Mouse (Mus musculus) lung, adult 2 months (tissue): ENCODE measurements at regions not wholly inside any gene's neighbourhood (a gene's known extent, or its start where the extent isn't known, plus 50 kb on each side); places are given as distances from the start of the nearest gene placed in this dataset.

Experiments
- DNase-seq: peaks from one replicate; pipeline ENCODE4 v3.0.0; 2022
- H3K4me1 ChIP-seq: fragments of 200-500 bp; 2 replicates; pipeline ENCODE4 v1.6.1; 2011; ENCODE audit warnings: low read length; ENCODE audit not compliant: control insufficient read depth, insufficient read depth
- H3K4me3 ChIP-seq: fragments of 200-500 bp; replicated peaks from 2 replicates; pipeline ENCODE3; 2011; ENCODE audit warnings: low read depth, mild to moderate bottlenecking, control low read depth, low read length; ENCODE audit errors: extremely low read depth
- CTCF ChIP-seq: fragments of 200-500 bp; IDR thresholded peaks from 2 replicates; pipeline ENCODE4 v1.5.1; 2011; ENCODE audit warnings: mild to moderate bottlenecking, low read length, control low read depth; ENCODE audit not compliant: insufficient read depth
- POLR2A ChIP-seq: fragments of 200-500 bp; IDR thresholded peaks from 2 replicates; pipeline ENCODE4 v1.6.1; 2011; ENCODE audit warnings: low read depth, mild to moderate bottlenecking, control low read depth, low read length, borderline replicate concordance; ENCODE audit errors: extremely low read depth
- WGBS: fragments of 180-500 bp; shearing (Covaris S2); methylation state at CpG from one replicate; pipeline ENCODE4 v1.1.7; 2018; 5-methylcytosine and 5-hydroxymethylcytosine counted together

DNA sequence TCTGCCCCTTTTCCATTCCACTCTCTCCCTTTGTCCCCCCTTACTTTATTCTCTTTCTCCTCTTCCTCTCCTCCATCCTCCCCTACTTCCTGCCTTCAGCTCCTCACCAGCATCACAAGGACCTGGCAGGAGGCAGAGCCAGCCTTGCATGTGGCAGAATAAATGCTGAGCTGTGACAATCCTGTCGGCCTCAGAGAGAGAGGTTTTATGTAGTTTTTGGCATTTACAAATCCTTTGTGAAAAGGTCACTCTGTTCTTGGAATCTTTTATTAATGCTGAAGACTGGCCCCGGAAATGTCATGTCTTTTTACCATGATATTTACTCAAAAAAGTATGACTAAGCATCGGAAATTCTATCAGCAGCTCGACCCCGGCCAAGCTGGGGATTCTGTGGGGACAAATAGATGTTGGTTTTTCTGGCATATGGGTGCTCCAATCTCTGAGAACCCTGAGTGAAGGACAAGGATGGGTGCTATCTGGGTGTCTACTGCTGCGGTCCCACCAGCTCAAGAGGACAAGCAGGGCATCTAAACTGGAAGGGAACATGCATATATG lies 178.8 kb upstream of the Nlrp1b start:
- TF ChIP-seq CTCF (no peak), POLR2A (no peak)
- 79% methylated on average over 6 of the region's 6 CpGs for WGBS

DNA sequence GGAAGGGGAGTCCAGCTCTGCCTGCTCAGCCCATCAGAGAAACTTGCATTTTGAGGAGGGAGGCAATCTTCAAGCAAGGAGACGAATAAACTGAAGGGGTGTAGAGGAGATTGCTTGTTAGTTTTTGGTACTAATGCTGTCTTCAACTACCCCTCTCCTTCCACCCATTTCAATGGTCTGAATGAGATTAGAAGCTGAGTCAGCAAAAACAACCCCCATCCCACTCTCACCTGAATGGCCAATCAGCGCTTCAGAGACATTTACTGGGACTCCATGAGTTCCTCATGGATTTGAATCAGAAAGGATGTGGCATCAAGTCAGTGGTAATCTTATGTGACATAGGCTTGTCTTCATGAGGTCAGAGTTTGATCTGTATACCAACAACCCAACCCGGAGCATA lies 180.0 kb upstream of the Nlrp1b start:
- H3K4me3 ChIP-seq = no peak overlapping the region
- TF ChIP-seq CTCF (no peak), POLR2A (no peak)
- 84% methylated on average over 3 of the region's 3 CpGs for WGBS
- no peak for DNase-seq
- H3K4me1 ChIP-seq = no peaks in the 10 kb centered on the region

More for the DNA sequence above, 178.8 kb upstream of the Nlrp1b start:
- DNase-seq = no peak
- Histone ChIP-seq H3K4me1 (no peaks in the 10 kb centered on the region), H3K4me3 (no peak overlapping the region)

DNA sequence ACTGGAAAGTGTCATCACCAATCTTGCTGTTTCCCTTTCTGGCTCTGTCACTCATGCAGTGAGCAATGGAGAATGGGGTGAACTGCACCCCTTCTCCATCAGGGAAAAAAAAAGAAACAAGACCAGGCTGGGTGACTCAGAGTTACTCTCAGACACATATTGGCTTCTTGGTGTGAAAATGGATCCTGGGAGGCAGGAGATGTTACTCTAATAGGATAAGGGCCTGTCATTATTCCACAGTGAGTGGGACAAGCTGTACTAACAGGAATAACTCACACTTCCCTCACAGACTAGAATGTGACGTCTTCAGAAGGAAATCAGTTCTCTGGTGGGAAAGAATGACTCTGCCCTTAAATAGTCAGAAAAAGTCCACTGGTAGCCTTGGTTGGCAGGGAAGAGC lies 181.4 kb upstream of the Nlrp1b start:
- Histone ChIP-seq H3K4me3 (no peak overlapping the region), H3K4me1 (no peaks in the 10 kb centered on the region)
- no peak for DNase-seq
- no peak for TF ChIP-seq CTCF
- no peak for TF ChIP-seq POLR2A
- 79% methylated on average over 1 of the region's 1 CpGs for WGBS

DNA sequence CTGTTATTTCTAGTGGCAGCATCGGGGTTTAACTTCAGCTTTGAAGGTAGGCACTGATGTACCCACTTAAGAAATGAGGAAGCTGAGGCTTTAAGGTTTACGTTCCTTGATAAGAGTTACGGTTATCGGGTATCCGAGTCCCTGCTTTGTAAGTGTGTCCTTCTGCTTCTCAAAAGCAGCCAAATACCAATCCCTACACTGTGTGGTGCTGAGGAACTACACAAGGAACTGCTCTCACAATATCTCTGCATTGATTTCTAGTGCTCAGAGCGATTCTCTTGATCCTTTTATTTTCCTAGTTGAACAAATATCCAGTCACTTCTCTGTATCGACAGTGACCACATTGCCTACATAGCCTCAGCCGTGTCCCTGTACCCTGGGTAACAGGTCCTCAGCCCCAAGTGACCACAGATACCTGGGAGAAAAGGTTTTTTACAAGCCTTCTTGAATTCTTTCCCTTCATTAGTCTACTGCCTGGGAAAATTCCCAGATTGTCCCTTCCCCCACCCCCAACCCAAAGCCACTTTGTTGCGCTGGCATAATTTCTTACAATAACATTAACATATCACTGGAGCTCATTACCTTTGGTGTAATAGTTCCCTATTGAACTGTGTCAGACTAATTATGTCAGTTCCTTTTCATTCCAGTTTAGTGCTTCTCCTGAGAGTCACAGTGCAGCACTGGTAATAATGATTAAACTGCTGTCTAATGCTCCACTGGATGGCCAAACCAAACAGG lies 184.0 kb upstream of the Nlrp1b start:
- WGBS = 79% methylated on average over 9 of the region's 9 CpGs
- no peaks in the 10 kb centered on the region for H3K4me1 ChIP-seq
- H3K4me3 ChIP-seq = no peak overlapping the region
- TF ChIP-seq POLR2A = no peak
- no peak for TF ChIP-seq CTCF
- DNase-seq = no peak

DNA sequence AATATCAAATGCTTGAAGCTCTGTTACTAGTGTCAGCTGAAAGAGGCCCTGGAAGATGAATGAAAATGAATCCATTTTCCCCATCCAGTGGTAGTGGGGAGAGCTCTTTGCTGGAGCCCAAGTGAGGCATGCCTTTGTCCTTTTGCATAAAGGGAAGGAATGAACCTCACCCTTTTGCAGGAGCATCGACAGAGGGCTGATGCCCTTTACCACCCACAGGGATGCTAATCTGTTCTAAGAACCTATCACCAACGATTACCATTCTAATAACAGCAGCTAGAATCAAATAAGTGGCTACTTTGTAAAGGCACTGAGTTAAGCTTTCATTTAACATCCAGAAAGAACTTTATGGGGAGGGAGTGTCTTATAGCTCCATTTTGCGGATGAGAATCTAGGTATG lies 184.9 kb upstream of the Nlrp1b start:
- no peak overlapping the region for H3K4me3 ChIP-seq
- 55% methylated on average over 3 of the region's 3 CpGs for WGBS
- no peak for DNase-seq
- no peaks in the 10 kb centered on the region for H3K4me1 ChIP-seq
- no peak for TF ChIP-seq POLR2A
- TF ChIP-seq CTCF = no peak

DNA sequence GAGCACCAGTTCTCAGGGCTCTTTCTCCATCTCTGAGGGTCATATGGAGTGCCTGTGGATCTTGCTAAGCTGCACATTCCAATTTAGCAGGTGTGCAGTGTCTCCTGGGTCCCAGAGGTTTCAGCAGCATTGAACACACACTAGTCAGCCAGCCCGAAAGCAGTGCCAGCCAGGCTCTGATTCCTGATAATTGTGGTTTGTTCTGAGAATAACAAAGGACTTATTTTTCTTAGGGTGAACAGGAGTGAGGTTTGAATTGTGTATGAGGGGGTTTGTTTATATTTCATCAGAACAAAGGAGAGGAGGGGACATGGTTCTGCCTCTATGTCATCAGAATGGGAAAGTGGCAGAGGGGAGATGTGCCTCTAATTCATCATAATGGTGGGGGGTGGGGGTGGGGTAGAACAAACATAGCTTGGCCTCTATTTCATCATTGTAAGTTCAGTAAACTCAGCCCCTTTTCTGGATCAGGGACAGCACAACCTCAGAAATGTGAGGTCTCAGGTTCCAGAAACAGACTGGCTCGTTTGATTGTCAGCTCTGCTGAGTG lies 191.8 kb upstream of the Nlrp1b start:
- no peaks in the 10 kb centered on the region for H3K4me1 ChIP-seq
- TF ChIP-seq POLR2A (no peak), CTCF (no peak)
- no peak overlapping the region for H3K4me3 ChIP-seq
- DNase-seq = no peak
- WGBS = 38% methylated on average over 2 of the region's 2 CpGs

DNA sequence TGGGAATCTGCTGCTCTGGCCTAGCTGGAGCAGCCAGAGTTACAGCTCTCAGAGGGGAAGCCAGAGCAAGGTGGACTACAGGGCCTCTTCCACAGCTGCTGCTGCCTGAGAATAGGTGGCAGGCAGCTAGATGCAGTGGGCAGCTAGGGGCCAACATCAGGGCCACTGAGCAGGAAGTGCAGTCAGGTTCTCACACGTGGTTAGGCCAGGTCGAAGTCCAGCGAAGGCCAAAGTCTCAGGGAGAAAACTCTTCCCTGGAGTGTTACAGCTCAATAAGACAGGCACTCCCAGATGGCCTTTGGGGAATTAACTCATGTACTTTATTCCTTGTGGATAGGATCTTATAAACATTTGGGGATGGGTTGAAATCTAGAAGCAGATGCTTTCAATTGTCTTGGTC lies 192.7 kb upstream of the Nlrp1b start:
- TF ChIP-seq POLR2A = no peak
- no peak for TF ChIP-seq CTCF
- no peak overlapping the region for H3K4me3 ChIP-seq
- no peak for DNase-seq
- WGBS = 73% methylated on average over 3 of the region's 3 CpGs
- H3K4me1 ChIP-seq = no peaks in the 10 kb centered on the region

DNA sequence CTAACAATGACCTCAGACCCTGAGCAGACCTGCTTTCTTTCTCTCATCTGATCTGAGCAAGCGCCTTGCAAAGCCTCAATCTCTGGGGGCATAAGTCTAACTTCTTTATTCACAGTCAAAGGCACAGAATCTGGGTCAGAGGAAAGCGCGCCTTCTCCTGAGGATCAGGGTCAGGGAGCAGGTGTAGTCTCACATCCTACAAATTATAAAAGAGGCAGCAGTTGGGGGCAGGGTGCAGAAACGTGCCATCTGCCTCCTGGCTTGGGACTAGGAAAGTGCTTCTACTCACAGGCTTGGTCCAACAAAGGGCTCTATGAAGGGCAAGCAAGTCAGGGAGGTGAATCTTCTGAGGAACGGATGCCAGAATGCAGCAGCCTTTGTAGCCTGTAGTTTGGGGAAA lies 194.3 kb upstream of the Nlrp1b start:
- no peak for DNase-seq
- WGBS = 84% methylated on average over 5 of the region's 5 CpGs
- Histone ChIP-seq H3K4me3 (no peak overlapping the region), H3K4me1 (no peaks in the 10 kb centered on the region)
- TF ChIP-seq POLR2A (no peak), CTCF (no peak)

DNA sequence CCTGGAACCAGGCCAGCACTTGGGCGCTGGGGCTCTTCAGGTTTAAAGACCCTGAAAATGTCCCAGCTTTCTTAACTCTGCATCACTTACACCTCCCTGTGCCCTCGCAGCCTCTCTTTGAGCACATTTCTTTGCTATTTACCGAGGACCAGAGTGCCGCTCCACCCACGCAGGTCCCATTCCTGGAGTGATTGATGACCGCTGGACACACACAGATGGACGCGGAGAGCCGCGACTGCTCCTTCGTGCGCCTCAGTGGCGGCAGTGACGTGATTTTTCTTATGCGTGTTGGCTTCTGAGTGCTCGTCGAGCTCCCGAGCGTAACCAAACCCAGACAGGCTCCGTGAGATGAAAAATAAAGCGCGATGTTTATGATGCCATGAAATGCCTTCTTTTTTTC lies 199.2 kb upstream of the Nlrp1b start:
- no peak for TF ChIP-seq CTCF
- TF ChIP-seq POLR2A = no peak
- no peak for DNase-seq
- H3K4me1 ChIP-seq = no peaks in the 10 kb centered on the region
- H3K4me3 ChIP-seq = no peak overlapping the region
- 57% methylated on average over 22 of the region's 22 CpGs for WGBS

DNA sequence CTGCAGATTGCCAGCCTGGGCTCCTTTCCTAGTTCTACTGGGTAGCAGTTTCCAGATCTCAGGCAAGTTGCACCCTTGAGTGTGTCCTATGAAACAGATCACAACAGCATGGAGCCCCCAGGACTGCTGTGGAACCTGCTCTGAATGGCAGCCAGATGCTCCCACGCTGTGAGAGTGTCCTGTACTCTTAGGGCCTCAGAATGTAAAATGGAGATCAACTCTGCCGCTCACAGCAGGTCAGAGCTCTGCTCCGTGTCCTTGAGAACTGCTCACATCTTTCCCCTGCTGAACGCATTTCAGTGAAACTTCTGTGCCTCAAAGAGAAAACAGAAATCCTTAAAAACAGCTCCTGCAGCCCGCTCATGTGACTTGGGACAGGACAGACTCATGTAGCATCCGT lies 203.7 kb upstream of the Nlrp1b start:
- no peak for DNase-seq
- no peak overlapping the region for H3K4me3 ChIP-seq
- TF ChIP-seq CTCF = no peak
- TF ChIP-seq POLR2A = no peak
- WGBS = 71% methylated on average over 6 of the region's 6 CpGs
- no peaks in the 10 kb centered on the region for H3K4me1 ChIP-seq

DNA sequence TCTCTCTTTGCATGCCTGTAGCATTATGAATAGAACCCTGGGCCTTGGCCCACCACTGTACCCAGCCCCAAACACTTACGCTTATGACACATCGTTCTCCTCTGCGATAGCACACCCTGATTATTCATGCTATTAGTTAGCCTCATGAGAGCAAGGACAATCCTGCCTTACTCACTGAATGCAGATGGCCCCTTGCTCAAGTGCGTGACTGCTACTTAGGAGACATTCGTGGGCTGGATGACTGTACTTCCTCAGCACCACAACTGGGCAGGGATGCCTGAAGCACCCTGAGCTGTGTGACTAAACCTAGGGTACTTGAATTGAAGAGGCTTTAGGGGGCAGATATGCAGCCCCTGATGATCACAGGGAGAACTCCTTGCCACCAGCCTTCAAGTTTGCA lies 204.4 kb upstream of the Nlrp1b start:
- TF ChIP-seq POLR2A (no peak), CTCF (no peak)
- WGBS = 86% methylated on average over 5 of the region's 5 CpGs
- Histone ChIP-seq H3K4me3 (no peak overlapping the region), H3K4me1 (no peaks in the 10 kb centered on the region)
- no peak for DNase-seq
